Mouse (Mus musculus) spleen, postnatal 4 days (tissue): Measurements from ENCODE around the gene Scfd2.

Experiments
- DNase-seq, 2 experiments: peaks; one replicate each; pipeline ENCODE4 v3.0.0; 2022; ENCODE audit warnings: low spot score in 2 of 2

The Scfd2 gene

DNA sequence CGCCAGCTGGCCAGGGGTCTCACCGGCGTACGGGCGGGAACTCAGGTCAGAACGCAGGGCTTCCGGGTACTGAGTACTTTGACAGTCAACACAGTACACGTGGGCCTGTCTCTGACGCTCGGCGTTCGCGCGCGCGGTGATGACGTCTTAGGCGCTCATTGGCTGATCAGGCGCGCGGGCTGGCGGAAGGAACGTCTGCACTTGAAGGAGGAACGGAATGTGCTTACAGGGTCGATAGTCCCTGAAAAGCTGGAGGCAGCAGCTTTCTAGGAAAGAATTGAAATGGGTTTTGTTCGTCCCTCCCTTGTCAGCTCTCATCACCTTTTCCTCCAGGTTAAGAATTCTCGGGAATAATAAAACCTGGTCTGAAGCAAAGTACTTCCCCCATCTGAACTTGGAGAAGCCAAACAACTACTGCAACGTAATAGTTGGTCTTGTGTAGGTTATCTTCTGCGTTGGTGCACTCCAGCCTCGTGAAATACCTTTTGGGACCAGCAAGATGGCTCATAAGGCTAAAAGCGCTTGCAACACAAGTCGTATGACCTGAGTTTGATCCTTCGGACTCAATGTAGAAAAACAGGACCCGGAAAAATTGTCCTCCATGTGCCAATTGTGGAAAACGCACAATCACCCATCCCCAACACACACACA is at the start of gene Scfd2:
Scfd2 (minus strand) TSS at position 130 of the 651 bp plus-strand sequence.
- peak; percentile 94 to 98 for DNase-seq

GRCm38 (mm10) chr5:74571767-74572166 is 40.2 kb upstream of the Scfd2 start:
- no peak for DNase-seq

GRCm38 (mm10) chr5:74561151-74561550 is 29.6 kb upstream of the Scfd2 start:
- no peak for DNase-seq

DNA sequence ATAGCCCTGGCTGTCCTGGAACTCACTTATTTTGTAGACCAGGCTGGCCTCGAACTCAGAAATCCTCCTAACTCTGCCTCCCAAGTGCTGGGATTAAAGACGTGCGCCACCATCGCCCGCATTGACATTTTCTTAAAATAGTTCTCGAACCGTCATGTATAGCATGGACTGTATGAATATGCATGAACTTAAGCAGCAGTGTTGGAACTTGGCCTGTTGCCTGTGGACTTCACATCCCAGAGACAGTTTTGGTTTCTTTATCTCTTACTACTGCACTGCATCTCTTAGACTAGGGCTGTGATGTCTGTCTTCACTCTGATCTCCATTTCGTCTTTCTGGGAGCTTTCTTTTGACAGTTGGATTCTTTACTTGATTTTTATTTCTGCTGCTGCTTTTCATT is 18.0 kb upstream of the Scfd2 start:
- no peak for DNase-seq

GRCm38 (mm10) chr5:74545606-74546005 is 14.0 kb upstream of the Scfd2 start:
- no peak for DNase-seq

DNA sequence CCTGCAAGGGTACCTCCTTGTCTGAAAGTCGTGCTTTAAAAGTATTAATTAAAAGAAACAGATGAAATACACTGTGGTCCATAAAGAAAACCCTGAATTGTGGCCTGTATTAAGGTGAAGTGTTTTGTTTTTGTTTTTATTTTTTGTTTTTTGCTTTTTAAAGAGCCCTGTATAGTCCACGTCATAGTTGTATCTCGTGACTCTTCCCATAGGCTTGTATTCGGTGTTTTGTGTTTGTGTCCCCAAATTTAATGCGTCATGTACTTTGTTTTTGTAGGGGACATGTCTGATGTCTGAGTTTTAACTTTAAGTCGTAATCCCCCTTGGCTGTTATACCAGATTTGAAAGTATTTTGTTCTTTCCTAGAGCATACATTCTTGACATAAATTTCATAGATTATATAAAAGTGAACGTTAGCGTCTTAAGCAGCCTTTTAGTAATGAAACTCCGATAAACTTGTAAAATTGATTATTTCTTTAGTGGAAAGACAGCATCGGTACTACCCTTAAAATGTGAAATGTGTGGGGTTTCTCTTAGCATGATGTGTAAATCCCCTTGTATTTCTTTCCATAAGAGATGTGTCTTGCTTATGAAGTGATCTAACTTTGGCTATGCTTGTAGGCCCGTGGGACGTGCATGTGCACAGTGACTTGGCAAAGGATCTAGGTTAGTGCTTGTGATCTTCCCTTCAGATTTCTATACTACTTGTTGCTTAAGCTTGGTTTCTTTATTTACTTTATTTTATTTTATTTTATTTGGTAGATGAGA is 4.8 kb upstream of the Scfd2 start:
- DNase-seq: no peak

- peak; percentile 90 to 97 for DNase-seq
These were observed 3.9 kb upstream of the Scfd2 start, which contains the start of gene Fip1l1 for GRCm38 (mm10) chr5:74535240-74536021. Fip1l1 (plus strand) TSS chr5:74535449.

GRCm38 (mm10) chr5:74530785-74531184 is 774 bp downstream of the Scfd2 start:
- DNase-seq: peak in 1 of 2 experiments; percentile 63

GRCm38 (mm10) chr5:74527025-74527424 is 4.5 kb downstream of the Scfd2 start:
- no peak for DNase-seq

- DNase-seq: no peak
These were observed 19.9 kb downstream of the Scfd2 start for GRCm38 (mm10) chr5:74511686-74512085.

- DNase-seq: no peak
These were observed 38.9 kb downstream of the Scfd2 start for GRCm38 (mm10) chr5:74492705-74493104.

GRCm38 (mm10) chr5:74484646-74485045 is 46.9 kb downstream of the Scfd2 start:
- DNase-seq: no peak

DNA sequence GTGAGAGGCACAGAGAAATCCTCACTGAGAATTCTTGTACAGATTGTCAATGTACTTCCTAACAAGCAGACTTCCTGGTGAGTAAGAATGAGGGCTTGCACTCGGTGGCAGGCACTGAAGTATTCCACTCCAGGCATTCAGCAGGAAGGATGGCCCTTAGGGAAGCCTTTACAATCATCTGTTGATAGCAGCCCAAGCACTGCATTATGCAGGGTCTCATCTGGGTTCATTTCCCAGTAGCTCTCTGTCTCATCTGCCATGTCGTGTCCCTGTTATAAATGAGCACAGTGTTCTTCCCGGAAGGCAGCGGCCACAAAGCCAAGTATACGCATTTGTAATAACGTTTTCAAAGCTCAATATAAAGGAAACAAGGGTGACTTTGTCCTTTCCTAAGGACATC is 48.9 kb downstream of the Scfd2 start:
- no peak for DNase-seq

GRCm38 (mm10) chr5:74482034-74482433 is 49.5 kb downstream of the Scfd2 start:
- no peak for DNase-seq

- DNase-seq: no peak
These were observed 51.1 kb downstream of the Scfd2 start for GRCm38 (mm10) chr5:74480409-74480808.

DNA sequence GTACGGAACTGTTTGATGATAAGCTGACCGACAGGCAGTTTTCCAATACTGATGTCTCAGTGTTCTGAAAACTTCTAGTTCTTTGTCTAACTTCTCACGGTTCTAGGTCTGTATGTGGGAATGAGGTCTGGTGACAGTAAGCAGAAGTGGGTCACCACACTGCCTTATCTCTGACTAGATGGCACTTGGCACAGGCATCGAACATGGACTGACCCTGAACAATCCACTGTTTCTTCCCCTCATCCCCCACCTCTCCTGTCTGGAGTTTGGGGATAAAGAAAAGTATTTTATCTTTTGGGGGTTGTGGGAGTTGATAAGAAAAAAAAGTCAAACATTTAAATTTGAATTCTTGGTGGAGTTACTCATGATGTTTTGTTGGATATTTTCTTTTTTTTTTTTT is 51.6 kb downstream of the Scfd2 start:
- no peak for DNase-seq

DNA sequence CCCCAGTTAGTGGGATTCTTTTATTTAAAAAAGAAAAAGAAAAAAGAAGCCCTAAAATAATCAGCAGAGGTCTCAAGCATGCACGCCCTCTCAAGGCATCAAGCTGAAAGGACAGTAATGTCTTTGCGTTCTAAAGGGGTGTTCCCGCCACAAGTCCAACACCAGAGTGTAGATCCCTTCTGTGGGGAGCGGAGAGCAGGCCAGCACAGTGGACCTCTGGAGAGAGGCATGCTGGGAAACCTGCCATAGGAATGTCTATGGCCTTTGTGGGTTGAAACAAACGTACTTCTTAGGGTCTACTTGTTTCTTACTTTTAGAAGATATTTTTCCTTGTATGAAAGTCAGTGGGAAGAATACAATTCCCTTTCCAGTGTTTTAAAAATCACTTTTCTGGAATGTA is 52.4 kb downstream of the Scfd2 start:
- DNase-seq: no peak

- DNase-seq: no peak
These were observed 55.0 kb downstream of the Scfd2 start for GRCm38 (mm10) chr5:74476551-74476950.

DNA sequence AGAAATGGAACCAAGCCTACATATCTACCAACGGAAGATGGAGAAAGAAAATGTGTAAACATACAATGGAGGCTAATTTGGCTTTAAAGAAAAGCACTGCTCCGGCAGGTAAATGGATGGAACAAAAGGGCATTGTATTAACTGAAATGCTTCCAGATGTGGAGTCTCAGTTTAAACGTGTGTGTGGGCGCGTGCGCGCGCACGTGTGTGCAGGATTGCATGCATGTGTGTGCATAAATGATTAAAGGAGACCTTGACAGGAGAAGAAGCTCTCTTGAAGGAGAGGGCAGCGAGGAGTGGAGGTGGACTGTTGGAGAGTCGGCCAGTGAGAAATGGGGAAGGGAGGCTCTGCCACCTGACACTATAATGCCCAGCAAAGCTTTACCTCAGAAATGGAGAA is 58.4 kb downstream of the Scfd2 start:
- DNase-seq: no peak

DNA sequence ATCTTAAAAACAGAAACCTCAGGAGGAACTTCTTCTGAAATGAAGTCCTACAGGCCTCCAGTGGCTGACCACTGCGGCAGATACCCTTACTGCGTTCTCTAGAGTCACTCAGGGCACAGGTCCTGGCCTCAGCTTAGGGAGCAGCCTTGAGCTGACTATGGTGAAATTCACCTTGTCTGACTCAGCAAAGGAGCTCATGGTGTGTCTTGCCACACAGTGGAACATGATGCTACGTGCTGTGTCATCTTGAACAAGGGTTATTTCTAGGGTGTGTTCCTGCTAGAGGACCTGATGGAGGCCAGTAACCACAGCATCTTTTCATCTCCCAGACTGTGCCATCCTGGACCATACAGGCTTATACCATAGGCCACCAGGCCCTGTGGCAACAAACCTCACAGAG is 60.7 kb downstream of the Scfd2 start:
- DNase-seq: no peak

GRCm38 (mm10) chr5:74469620-74470019 is 61.9 kb downstream of the Scfd2 start:
- DNase-seq: no peak

GRCm38 (mm10) chr5:74467753-74468152 is 63.8 kb downstream of the Scfd2 start:
- DNase-seq: no peak

DNA sequence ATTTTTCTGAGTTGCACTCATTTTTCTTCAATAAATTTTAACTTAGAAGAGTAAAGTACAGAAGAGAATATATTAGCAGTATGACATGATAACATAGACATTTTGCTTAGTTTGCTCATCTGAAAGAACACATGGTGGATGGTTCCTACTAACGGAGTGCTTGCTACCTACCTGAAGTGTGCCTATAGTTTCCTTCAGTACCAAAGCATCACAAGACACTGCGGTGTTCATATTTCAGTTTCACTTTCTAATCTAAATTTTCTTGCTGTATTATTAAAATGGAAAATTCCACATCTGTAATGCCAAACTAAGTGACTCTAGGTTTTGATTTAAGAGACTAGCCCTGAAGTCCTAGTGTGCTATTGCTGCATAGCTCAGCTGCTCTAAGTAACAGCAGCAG is 74.8 kb downstream of the Scfd2 start:
- DNase-seq: no peak
